Mouse (Mus musculus) B cell, adult 2 months (primary cell): ENCODE measurements around the gene Gm10722.
"Not testable (repeated sequence)": the region's sequence is repeated elsewhere in the genome, so short reads cannot be mapped to it uniquely, and the experiment has no call there.

Experiments used
- DNase-seq, 2 experiments: peaks; one replicate each; pipeline ENCODE4 v3.0.0; 2022

The Gm10722 gene

DNA sequence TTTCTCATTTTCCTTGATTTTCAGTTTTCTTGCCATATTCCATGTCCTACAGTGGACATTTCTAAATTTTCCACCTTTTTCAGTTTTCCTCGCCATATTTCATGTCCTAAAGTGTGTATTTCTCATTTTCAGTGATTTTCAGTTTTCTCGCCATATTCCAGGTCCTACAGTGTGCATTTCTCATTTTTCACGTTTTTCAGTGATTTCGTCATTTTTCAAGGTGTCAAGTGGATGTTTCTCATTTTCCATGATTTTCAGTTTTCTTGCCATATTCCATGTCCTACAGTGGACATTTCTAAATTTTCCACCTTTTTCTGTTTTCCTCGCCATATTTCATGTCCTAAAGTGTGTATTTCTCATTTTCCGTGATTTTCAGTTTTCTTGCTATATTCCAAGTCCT lies 24.9 kb downstream of the Gm10722 start:
- peak; percentile 81 for DNase-seq

DNA sequence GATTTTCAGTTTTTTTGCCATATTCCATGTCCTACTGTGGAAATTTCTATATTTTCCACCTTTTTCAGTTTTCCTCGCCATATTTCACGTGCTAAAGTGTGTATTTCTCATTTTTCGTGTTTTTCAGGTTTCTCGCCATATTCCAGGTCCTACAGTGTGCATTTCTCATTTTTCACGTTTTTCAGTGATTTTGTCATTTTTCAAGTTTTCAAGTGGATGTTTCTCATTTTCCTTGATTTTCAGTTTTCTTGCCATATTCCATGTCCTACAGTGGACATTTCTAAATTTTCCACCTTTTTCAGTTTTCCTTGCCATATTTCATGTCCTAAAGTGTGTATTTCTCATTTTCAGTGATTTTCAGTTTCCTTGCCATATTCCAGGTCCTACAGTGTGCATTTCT lies 25.4 kb downstream of the Gm10722 start:
- DNase-seq, result not testable (repeated sequence)

DNA sequence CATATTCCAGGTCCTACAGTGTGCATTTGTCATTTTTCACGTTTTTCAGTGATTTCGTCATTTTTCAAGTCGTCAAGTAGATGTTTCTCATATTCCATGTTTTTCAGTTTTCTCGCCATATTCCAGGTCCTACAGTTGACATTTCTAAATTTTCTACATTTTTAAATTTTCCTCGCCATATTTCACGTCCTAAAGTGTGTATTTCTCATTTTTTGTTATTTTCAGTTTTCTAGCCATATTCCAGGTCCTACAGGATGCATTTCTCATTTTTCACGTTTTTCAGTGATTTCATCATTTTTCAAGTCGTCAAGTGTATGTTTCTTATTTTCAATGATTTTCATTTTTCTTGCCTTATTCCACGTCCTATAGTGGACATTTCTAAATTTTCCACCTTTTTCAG lies 26.0 kb downstream of the Gm10722 start:
- DNase-seq, result not testable (repeated sequence)

DNA sequence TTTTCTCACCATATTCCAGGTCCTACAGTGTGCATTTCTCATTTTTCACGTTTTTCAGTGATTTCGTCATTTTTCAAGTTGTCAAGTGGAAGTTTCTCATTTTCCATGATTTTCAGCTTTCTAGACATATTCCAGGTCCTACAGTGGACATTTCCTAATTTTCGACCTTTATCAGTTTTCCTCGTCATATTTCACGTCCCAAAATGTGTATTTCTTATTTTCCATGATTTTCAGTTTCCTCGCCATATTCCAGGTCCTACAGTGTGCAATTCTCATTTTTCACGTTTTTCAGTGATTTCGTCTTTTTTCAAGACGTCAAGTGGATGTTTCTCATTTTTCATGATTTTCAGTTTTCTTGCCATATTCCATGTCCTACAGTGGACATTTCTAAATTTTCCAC lies 26.5 kb downstream of the Gm10722 start:
- DNase-seq, result not testable (repeated sequence)

DNA sequence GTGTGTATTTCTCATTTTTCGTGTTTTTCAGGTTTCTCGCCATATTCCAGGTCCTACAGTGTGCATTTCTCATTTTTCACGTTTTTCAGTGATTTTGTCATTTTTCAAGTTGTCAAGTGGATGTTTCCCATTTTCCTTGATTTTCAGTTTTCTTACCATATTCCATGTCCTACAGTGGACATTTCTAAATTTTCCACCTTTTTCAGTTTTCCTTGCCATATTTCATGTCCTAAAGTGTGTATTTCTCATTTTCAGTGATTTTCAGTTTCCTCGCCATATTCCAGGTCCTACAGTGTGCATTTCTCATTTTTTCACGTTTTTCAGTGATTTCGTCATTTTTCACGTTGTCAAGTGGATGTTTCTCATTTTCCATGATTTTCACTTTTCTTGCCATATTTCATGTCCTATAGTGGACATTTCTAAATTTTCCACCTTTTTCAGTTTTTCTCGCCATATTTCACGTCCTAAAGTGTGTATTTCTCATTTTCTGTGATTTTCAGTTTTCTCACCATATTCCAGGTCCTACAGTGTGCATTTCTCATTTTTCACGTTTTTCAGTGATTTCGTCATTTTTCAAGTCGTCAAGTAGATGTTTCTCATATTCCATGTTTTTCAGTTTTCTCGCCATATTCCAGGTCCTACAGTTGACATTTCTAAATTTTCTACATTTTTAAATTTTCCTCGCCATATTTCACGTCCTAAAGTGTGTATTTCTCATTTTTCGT lies 28.7 kb downstream of the Gm10722 start:
- DNase-seq, result peak; percentile 62

DNA sequence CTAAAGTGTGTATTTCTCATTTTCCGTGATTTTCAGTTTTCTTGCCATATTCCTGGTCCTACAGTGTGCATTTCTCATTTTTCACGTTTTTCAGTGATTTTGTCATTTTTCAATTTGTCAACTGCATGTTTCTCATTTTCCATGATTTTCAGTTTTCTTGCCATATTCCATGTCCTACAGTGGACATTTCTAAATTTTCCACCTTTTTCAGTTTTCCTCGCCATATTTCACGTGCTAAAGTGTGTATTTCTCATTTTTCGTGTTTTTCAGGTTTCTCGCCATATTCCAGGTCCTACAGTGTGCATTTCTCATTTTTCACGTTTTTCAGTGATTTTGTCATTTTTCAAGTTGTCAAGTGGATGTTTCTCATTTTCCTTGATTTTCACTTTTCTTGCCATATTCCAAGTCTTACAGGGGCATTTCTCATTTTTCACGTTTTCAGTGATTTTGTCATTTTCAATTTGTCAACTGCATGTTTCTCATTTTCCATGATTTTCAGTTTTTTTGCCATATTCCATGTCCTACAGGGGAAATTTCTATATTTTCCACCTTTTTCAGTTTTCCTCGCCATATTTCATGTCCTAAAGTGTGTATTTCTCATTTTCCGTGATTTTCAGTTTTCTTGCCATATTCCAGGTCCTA lies 30.1 kb downstream of the Gm10722 start:
- not testable (repeated sequence) for DNase-seq

DNA sequence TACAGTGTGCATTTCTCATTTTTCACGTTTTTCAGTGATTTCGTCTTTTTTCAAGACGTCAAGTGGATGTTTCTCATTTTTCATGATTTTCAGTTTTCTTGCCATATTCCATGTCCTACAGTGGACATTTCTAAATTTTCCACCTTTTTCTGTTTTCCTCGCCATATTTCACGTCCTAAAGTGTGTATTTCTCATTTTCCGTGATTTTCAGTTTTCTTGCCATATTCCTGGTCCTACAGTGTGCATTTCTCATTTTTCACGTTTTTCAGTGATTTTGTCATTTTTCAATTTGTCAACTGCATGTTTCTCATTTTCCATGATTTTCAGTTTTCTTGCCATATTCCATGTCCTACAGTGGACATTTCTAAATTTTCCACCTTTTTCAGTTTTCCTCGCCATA lies 33.6 kb downstream of the Gm10722 start, which contains the start of gene Gm17535:
TSS of gene Gm17535 (plus strand) at position 301 of the 400 bp plus-strand sequence.
- not testable (repeated sequence) for DNase-seq

DNA sequence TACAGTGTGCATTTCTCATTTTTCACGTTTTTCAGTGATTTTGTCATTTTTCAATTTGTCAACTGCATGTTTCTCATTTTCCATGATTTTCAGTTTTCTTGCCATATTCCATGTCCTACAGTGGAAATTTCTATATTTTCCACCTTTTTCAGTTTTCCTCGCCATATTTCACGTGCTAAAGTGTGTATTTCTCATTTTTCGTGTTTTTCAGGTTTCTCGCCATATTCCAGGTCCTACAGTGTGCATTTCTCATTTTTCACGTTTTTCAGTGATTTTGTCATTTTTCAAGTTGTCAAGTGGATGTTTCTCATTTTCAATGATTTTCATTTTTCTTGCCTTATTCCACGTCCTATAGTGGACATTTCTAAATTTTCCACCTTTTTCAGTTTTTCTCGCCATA lies 35.9 kb downstream of the Gm10722 start, which contains the start of gene Gm10715:
TSS of gene Gm10715 (plus strand) at position 301 of the 400 bp plus-strand sequence.
- DNase-seq, result not testable (repeated sequence)

DNA sequence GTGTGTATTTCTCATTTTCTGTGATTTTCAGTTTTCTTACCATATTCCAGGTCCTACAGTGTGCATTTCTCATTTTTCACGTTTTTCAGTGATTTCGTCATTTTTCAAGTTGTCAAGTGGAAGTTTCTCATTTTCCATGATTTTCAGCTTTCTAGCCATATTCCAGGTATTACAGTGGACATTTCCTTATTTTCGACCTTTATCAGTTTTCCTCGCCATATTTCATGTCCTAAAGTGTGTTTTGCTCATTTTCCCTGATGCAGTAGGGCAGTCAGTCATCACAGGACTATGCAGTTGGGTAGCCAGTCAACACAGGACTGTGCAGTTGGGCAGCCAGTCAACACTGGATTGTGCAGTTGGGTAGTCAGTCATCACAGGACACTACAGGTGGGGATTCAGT lies 37.4 kb downstream of the Gm10722 start:
- not testable (repeated sequence) for DNase-seq
